Mouse (Mus musculus) T-helper 2 cell (primary cell): ENCODE measurements around the gene Gm8229.
"Not testable (repeated sequence)": the region's sequence is repeated elsewhere in the genome, so short reads cannot be mapped to it uniquely, and the experiment has no call there.

Experiments used
- in situ Hi-C: fragments of 300-600 bp; cut with MboI, MseI; formaldehyde crosslinking; loops from one replicate; pipeline ENCODE4 v1.15.1; 2025; ENCODE audit warnings: high pct_unique_total_duplicates

Gm8229 gene

DNA sequence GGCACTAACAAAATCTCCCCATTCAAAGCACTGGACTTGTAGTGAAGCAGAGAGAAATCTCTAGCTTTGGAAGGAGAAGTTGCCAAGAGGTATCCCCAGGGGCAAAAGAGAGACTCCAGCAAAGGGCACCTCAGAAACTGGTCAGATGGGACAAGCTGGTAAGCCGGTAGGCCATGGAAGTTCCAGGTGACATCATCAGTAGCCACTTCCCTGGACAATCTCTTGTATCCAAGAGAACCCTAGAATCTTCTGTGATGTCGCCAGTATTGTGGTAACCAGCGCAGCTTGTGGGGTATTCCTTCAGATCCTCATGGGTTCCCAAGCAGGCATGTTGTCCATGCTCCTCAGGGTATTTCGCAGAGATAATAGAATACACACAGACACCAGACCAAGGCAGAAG lies at the start of gene Gm8229:
Gene Gm8229, plus strand, starts transcription at position 301 of the 400 bp plus-strand sequence.
- in situ Hi-C loops: not testable (repeated sequence)

DNA sequence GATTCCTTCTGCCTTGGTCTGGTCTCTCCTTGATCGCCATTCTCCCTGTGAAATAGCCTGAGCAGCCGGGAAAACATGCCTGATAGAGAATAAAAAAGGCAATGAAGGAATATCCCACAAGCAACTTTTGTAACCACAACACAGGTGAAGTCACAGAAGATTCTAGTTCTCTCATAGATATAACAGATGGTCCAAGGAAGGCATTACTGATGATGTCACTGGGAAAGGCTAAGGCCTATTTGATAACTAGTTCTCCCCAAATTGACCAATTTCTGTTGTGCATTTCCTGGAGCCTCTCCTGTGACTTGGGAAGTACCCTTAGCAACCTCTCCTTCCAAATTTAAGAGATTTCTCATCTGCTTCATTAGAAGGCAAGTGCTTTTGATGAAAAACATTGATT lies 26.7 kb upstream of the Gm8229 start, which contains the start of gene Gm5930:
Gene Gm5930, minus strand, starts transcription at position 101 of the 400 bp plus-strand sequence.
- in situ Hi-C loops: not testable (repeated sequence)

- in situ Hi-C loops: not testable (repeated sequence)
Measured at GRCm38 (mm10) chr14:44361416-44361815, 3.7 kb upstream of the Gm8229 start.

DNA sequence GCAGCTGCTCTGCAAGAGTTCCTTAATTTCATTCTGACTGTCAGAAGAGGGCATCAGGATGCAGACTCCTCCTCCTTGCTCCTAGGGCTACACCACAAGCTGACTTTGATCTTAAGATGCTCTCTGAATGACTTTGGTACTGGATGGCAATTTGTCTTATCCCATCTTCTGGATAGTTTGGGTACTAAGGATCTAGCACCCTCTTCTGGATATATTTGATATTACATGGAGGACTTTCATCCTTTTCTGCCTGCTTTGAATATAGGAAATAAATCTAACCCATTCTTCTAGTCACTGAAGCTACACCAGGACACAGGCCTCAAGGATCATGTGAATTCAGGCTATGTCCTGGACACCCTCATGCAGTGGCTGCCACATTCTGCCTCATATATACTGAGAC lies 2.9 kb upstream of the Gm8229 start:
- in situ Hi-C loops: not testable (repeated sequence)

GRCm38 (mm10) chr14:44384233-44384632 lies 19.1 kb downstream of the Gm8229 start:
- in situ Hi-C loops: loop anchor here (5.0 kb wide), 1 partner anchor 77 kb away; no protein-coding TSS in a partner anchor

DNA sequence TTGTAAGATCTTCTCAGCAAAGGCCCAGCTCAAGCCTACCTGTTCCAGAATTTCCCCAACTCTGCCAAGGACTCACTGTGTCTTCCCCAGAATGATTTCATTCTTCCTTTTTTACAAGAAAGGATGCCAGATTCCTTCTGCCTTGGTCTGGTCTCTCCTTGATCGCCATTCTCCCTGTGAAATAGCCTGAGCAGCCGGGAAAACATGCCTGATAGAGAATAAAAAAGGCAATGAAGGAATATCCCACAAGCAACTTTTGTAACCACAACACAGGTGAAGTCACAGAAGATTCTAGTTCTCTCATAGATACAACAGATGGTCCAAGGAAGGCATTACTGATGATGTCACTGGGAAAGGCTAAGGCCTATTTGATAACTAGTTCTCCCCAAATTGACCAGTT lies 45.4 kb downstream of the Gm8229 start, which contains the start of gene Gm3371:
Gene Gm3371, minus strand, starts transcription at position 101 of the 400 bp plus-strand sequence.
- in situ Hi-C loops: not testable (repeated sequence)
